Mouse (Mus musculus): ENCODE results near the gene Rpl10a. TPM values are rescaled to one million over a fixed set of nuclear protein-coding genes. Genes with fewer than 3 reads are reported as not detected.
"Not testable (repeated sequence)": the region's sequence is repeated elsewhere in the genome, so short reads cannot be mapped to it uniquely, and the experiment has no call there.

Gene Rpl10a
- total RNA-seq, 2 experiments from 2014 or later, result 365 to 369 TPM

GRCm38 (mm10) chr17:28300323-28300722 is 27.9 kb upstream of the Rpl10a start:
- intact Hi-C loops (cut with DNase I), result no loop called here
- no peak for DNase-seq (ENCODE audit: low spot score in 2 of 2)

GRCm38 (mm10) chr17:28300850-28301249 is 27.4 kb upstream of the Rpl10a start:
- no peak for DNase-seq (ENCODE audit: low spot score in 2 of 2)
- intact Hi-C loops (cut with DNase I), result no loop called here

- intact Hi-C loops (cut with DNase I), result no loop called here
- DNase-seq (ENCODE audit: low spot score in 2 of 2), result no peak
Observed at GRCm38 (mm10) chr17:28305172-28305571, 23.1 kb upstream of the Rpl10a start.

- DNase-seq (ENCODE audit: low spot score in 2 of 2), result peak; percentile 85 to 94
- intact Hi-C loops (cut with DNase I), result loop anchor here (1.0 kb wide), 1 partner anchor 82 kb away; no protein-coding TSS in a partner anchor
Observed at GRCm38 (mm10) chr17:28308297-28309195, 19.7 kb upstream of the Rpl10a start.

- no peak for DNase-seq (ENCODE audit: low spot score in 2 of 2)
- intact Hi-C loops (cut with DNase I), result no loop called here
Observed at GRCm38 (mm10) chr17:28310831-28311230, 17.4 kb upstream of the Rpl10a start.

- intact Hi-C loops (cut with DNase I), result no loop called here
- no peak for DNase-seq (ENCODE audit: low spot score in 2 of 2)
Observed at GRCm38 (mm10) chr17:28311366-28312132, 16.7 kb upstream of the Rpl10a start.

- DNase-seq (ENCODE audit: low spot score in 2 of 2), result no peak
- intact Hi-C loops (cut with DNase I), result no loop called here
Observed at GRCm38 (mm10) chr17:28312232-28313211, 15.7 kb upstream of the Rpl10a start.

GRCm38 (mm10) chr17:28313212-28313879 is 14.9 kb upstream of the Rpl10a start, which contains the start of gene Fance:
TSS of gene Fance (plus strand) at chr17:28313519.
- peak; percentile 94 to 96 for DNase-seq (ENCODE audit: low spot score in 2 of 2)
- intact Hi-C loops (cut with DNase I), result no loop called here

- intact Hi-C loops (cut with DNase I), result no loop called here
- DNase-seq (ENCODE audit: low spot score in 2 of 2), result no peak
Observed at GRCm38 (mm10) chr17:28313880-28314225, 14.4 kb upstream of the Rpl10a start.

GRCm38 (mm10) chr17:28315611-28316160 is 12.6 kb upstream of the Rpl10a start:
- no peak for DNase-seq (ENCODE audit: low spot score in 2 of 2)
- intact Hi-C loops (cut with DNase I), result no loop called here

GRCm38 (mm10) chr17:28316476-28316875 is 11.8 kb upstream of the Rpl10a start:
- intact Hi-C loops (cut with DNase I), result no loop called here
- no peak for DNase-seq (ENCODE audit: low spot score in 2 of 2)

- DNase-seq (ENCODE audit: low spot score in 2 of 2), result no peak
- intact Hi-C loops (cut with DNase I), result no loop called here
Observed at GRCm38 (mm10) chr17:28317091-28317490, 11.2 kb upstream of the Rpl10a start.

- intact Hi-C loops (cut with DNase I), result no loop called here
- no peak for DNase-seq (ENCODE audit: low spot score in 2 of 2)
Observed at GRCm38 (mm10) chr17:28317725-28318124, 10.5 kb upstream of the Rpl10a start.

GRCm38 (mm10) chr17:28321700-28322099 is 6.6 kb upstream of the Rpl10a start:
- DNase-seq (ENCODE audit: low spot score in 2 of 2), result no peak
- intact Hi-C loops (cut with DNase I), result loop anchor here (10.0 kb wide), 1 partner anchor 203 kb away; no protein-coding TSS in a partner anchor

- DNase-seq (ENCODE audit: low spot score in 2 of 2), result no peak
- intact Hi-C loops (cut with DNase I), result loop anchor here (10.0 kb wide), 1 partner anchor 201 kb away; no protein-coding TSS in a partner anchor
Observed at GRCm38 (mm10) chr17:28323786-28324185, 4.5 kb upstream of the Rpl10a start.

- intact Hi-C loops (cut with DNase I), result loop anchor here (10.0 kb wide), 1 partner anchor 200 kb away; no protein-coding TSS in a partner anchor
Observed at GRCm38 (mm10) chr17:28324416-28324815, 3.9 kb upstream of the Rpl10a start.

GRCm38 (mm10) chr17:28325751-28326150 is 2.5 kb upstream of the Rpl10a start:
- DNase-seq (ENCODE audit: low spot score in 2 of 2), result no peak
- intact Hi-C loops (cut with DNase I), result loop anchor here (10.0 kb wide), 1 partner anchor 199 kb away; no protein-coding TSS in a partner anchor

More at GRCm38 (mm10) chr17:28324416-28324815, 3.9 kb upstream of the Rpl10a start:
- DNase-seq (ENCODE audit: low spot score in 2 of 2), result not testable (repeated sequence)

- intact Hi-C loops (cut with DNase I), result loop anchor here (10.0 kb wide), 1 partner anchor 198 kb away; no protein-coding TSS in a partner anchor
- DNase-seq (ENCODE audit: low spot score in 2 of 2), result no peak
Observed at GRCm38 (mm10) chr17:28326951-28327350, 1.3 kb upstream of the Rpl10a start.

Measured in left cerebral cortex, postnatal 14 days (tissue).